Mouse (Mus musculus) thymus, postnatal 14 days (tissue): ENCODE measurements around the gene Meis2.

Experiments used
- DNase-seq: peaks from one replicate; pipeline ENCODE4 v3.0.0; 2021

The Meis2 gene

DNA sequence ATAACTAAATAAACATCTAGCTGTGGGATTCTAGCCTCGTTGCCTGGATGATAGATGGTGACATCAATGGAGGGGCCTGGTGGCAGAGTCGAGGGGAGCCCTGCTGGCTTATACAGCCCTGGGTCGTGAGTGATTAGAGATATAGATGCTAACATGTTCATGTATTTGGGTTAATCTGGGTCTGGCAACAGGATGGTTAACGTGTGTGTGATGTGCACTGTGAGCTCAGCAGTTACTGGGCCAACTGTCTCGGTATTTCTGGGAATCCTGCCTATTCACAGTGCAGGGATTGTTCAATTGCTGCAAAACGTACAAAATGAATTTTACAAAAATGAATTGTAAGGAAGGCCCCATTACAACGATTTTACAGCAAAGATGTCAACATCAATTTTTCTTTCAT is 20.6 kb downstream of the Meis2 start:
- no peak for DNase-seq

DNA sequence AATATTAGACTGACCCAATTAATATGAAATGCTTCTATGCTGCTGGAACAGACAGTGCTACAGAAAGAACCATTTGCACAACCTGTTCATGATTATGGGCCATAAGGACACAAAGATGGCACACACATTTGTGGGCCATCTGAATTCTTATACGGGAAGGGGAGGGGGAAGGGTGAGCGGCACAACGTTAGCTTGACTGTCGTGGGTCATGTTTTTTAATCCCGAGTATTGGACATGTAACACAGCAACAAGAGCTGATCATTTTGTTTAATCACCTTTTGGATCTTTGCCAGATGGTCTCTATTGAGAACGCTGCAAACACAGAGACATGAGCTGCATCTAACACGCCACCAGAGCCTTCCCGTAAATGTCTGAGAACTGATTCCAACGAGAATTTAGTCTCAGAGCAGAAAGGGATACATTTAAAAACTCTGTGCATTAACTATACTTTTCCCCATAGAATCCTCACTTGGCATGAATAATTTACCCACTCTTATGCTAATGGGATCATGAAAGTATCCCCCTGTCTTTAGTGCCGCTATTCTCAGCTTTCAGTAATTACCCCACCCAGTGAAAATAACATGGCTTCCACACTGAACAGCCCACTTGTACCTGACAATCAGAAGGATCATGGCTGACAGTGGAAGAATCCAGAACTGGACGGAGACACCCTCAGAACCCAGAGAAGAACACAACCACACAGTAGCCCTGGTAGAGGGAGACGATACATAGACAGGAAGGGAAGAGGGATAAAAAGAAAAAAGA is 22.5 kb downstream of the Meis2 start:
- DNase-seq, result no peak

DNA sequence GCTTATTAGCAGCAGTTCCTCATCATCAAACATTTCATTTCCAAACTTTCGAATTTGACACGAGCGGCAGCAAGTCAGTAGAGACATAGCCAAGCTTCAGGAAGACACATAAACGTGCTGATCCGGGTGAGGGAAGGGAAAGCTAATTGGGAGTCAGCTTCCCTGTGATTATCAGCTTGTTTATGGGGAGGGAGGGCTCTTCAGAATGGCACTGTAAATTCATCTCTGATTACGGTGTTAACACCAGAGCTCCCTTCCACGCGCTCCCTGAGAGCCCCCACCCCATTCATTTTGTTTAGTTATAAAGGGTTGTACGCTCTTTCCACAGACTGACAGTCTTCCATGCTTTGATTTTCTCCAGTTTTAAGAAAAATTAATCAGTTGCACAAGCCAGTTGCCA is 23.2 kb downstream of the Meis2 start:
- DNase-seq, result no peak

DNA sequence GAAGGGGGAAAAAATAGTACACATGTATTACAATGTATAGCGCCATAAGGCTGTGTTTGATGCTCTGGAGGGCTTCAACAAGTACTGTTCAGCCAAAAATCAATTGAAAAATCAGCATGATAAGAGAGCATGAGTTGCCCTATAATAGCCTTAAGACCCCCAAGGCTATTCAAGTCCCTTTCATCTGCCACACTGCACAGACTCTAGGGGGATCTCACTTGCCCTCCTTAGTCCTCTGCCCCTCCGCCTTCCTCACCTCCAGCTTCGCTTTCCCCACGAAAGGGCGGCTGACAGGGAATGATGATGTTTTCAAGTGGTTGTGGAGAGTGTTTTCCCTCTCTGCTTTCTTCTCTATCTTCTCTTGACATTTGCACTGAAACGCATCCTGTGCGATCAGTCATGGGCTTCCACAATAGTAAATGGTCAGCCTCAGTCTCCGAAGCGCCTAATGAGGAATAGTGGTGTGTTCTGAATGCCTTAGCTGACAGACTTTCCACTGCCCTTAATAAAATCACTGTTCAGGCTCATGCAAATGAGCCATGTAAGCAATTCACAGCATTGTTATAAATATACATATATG is 23.9 kb downstream of the Meis2 start:
- no peak for DNase-seq

DNA sequence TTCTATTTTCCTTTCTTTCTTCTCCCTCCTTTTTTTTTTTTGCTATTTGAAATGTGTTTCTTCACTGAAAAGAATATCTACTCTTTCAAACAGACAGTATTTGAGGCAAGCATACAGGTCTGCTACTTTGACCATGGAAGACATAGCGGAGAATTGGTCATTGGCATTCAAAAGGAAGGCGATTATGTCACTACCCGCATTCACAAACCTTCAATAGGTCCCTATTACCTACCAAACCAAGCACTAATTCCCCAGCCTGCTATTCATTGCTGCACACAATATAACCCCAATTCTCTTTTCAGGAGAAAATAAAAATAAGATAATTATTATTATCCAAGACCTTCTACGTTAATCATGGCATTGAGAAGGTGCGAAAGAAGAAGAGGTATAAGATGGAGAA is 30.3 kb downstream of the Meis2 start:
- no peak for DNase-seq

DNA sequence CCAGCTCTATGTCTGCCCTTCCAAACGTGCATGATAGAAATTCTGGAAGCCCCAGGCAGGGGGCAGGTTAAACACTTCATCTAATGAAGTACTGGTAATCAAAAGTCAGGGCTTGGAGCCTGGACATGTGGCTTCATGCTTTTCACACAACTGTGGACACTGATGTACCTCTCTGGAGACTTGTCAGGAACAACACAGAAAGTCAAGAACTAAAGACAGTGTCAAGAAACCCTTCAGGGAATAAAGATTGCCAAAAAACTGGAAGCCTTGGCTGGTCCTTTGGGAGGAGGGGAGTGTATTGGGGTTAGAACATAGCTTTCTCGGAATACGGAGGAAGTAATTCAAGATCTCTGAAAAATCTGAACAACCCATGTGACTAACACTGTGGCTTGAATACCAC is 37.5 kb downstream of the Meis2 start:
- no peak for DNase-seq

DNA sequence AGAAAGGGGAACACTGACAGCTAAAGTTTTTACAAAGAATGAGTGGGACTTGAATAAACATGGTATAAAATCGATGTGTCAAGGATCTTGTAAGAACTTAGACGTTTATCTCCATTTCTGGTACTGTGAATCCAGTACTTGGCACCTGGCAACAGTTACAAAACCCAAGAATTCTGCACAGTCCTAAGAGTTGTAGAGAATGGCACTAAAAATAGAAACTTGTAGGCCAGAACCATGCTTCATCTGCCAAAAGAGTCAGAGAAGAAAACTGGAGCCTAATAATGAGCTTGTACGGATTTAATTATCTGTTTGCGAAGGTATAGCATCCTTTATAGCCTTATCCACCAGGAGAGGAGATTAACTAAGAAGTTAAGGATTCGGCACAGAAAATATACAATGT is 42.8 kb downstream of the Meis2 start:
- DNase-seq, result no peak

DNA sequence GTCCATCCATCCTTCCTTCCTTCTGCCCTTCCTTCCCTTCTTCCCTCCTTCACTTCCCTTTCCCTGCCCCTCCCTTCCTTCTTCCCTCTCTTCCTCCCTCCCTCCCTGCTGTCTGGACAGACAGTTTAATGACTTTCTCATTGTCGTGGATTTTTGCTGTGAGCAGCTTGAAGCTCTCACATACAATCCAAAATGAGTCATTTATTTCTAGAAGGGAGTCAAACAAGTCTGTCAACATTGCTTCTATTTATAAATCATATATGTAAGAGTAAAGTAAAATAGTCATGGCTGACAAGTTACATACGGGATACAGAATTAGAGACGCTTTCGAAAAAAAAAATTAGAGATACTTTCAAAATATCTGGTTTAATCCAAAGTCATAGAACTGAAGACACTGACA is 43.7 kb downstream of the Meis2 start:
- DNase-seq, result no peak

DNA sequence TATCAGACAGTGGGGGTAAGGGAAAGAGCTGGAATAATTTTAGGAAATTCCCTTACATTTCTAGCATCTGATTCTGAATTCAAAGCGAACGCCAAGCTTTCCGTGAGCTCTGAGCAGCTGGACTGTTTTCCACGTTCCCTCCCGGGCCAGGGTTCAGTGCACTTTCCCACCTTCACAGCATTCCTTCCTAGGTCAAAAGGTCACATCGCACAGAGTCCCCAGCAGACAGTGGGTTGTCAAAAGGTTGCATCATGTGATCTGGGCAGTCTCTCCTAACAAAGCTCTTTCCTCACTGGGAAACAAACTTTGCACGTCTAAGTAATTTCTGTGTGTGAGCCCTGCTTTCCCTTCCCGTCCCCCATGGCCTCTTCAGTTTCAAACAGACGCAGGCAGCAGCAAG is 44.6 kb downstream of the Meis2 start:
- no peak for DNase-seq

DNA sequence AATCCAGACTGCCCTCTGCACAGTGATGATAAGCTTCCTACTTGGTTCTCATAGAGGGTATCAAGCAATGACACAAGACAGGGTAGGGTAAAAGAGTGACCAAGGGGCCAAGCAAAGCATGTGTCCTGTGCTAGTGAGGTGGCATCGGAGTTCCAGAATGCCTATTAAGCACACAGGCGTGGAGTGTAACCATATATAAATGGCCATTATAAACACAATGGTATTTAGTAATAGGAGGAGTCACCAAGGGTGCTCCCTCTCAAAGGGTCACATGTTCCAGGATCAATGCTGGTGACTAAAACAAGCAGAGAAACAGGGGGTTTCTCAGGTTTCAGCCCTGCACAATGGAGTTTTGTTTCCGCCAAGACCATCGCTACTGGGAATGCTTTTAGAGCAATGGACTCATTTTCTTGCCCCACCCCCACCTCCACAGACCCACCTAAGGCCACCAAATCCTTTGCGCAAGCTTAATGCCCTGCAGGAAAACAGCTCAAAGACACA is 45.1 kb downstream of the Meis2 start:
- DNase-seq, result no peak

DNA sequence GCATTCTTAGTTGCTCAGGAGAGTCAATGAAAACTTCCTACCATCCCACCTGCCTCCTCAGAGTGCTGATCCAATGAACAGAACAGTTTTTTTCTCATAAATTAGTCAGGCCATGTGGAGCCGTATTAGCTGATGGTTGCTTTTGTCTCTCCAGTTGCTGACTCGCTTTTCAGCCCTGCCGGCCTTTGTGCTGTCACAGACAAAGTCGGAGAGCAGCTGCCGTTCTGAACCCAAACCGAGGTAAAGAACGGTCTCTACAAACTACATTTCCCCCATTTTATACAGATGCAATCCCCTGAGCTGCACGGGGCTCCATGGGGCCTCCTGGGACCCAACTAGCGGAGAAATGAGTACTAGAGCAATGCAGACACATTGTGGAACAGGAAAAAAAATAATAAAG is 45.7 kb downstream of the Meis2 start:
- no peak for DNase-seq

DNA sequence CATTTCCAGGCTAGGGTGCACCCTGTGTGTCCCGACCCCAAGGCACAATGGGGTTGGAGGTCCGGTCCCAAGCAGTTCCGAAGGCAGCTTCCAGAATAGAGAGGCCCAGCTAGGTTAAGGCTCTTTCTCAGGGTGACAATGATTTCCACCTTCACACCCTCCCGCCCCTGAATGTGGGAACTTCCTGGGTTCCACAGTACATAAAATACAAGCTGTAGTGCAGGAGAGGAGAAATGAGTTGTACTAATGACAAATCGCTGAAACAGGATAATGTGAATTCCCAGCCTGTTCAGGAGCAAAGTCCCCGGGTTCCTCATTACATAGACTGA is 46.2 kb downstream of the Meis2 start:
- DNase-seq, result no peak

DNA sequence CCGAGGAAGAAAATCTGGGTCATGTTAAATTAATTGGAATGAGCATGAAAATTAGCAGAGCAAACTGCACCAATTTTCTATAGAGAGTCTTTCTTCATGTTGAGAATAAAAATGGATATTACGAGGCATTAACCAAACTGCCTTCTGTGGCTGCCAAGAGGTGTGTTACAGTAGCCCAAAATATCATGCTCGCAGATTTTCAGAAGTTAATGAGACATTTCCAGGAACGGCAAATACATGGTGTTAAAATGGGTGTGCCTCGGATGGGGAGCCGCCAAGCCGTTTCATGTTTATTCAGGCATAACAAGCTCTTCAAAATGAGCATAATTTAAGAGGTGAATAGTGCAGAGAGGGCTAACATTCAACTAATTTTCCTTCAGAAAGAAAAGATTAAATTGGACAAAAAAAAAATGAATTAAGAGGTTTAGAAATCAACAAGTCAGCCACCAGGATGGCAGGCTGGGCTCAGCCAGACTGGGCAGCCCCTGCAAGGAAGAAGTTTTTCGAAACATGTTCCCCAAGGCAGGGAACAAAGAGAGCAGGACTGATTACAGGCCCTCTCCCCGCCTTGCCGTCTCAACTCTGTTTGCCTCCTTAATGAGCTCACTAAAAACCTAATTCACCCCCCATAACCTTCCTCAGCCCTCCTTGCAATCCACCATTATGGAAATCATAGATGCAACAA is 46.7 kb downstream of the Meis2 start:
- DNase-seq, result no peak

DNA sequence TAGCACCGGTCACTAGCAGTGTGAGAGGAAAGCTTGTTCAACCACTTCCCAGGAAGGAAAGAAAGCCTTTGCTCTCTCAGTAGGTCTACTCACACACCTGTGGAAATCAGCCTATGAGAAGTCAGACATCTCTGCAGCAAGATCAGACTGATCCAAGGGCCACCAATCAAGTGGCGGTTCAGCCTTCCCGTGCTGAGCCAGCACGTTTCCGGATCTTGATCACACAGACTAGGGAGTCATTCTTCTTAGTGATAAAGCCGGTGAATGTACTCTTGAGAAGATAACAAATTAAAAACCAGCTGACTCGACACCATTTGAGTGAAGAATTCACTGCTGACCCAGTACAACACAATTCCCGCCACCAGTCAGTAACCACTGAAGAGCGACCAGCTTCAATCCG is 50.1 kb downstream of the Meis2 start:
- no peak for DNase-seq

DNA sequence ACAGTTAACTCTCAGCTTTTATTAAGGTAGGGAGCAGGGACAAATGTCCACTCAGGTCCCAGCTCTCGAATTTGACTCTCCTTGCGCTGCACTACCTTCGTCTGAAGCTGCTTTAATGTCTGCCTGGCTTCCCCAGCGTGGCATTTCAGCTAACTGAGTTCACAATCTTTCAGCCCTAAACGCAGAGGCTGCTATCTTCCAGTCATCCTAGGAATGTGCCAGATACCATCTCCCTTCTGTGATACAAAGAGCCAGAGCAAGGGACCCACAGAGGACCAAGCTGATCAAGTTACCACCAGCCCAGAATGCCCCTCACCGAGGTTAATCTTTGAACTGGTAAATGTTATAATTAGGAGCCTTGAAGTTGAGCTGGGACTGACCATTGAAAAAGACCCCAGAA is 55.2 kb downstream of the Meis2 start:
- no peak for DNase-seq

DNA sequence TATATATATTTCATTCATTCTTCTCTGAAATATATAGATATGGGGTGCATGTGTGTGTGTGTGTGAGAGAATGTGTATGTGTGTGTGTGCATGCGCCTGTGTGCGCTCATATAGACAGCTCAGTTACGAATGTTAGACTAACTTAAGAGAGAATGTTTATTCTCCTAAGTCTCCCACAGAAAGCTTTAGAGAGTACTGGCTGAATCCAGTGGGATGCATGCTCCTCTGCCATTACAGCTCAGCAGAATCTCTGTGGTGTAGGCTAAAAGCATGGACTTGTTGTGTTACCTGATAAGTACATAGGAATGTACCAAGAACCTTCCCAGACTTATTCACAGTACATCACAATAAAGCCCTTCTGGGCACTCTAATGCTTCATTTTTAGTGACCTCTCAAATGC is 55.6 kb downstream of the Meis2 start:
- no peak for DNase-seq

DNA sequence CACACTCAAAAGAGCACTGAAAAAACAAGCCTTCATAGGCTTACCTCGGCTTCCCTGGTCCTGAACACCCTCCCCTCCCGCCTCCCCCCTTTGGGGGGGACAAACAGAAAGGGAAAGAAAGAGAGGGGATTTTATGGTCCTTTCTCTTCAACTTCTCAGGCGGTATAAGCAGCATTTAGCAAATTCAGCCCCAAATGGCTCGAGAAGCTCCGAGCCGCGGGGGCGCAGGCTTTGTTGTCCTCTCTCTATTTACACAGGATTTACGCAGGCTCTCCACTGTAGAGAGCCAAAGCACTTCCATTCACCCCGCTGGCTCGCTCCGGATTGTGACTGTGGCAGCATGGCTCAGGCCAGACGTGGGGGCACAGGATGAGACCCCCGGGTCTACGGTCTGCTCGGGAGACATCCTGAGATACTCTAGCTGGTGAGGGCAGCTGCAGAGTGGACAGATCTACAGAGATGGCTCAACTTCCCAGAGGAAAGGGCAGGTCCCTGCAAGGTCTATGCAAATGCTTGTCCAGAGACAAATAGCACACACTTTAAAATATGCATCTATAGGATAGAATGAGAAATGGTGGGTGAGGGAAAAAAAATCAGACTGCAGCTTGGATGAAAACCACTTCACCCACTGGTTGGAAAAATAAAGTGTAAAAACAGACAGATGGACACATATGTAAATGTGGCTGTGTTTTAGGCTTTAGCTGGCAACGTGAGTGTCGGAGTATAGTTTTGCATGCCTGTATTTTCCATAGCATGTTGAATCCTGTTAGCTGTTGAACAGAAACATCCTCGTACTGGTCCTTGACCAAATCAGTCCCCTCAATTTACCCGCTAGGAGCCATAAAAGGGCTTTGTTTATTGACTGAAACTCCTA is 56.3 kb downstream of the Meis2 start:
- no peak for DNase-seq

DNA sequence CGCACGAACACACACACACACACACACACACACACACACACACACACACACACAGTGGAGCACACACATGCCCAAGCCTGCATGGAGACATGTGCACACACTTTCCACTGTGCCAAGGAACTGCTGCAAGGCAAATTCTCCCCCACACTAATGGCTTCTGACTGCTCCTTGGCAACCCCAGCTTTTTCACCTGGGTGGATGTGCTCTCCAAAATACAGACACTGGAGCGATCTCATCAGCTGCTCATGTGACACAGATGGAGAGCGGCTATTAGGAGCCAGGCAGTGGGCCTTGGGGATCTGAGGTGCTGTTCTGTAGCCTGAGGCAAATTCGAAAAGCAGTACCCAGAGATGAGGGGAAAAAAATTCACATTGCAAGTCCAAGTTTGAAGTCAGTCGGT is 63.3 kb downstream of the Meis2 start:
- DNase-seq, result no peak

DNA sequence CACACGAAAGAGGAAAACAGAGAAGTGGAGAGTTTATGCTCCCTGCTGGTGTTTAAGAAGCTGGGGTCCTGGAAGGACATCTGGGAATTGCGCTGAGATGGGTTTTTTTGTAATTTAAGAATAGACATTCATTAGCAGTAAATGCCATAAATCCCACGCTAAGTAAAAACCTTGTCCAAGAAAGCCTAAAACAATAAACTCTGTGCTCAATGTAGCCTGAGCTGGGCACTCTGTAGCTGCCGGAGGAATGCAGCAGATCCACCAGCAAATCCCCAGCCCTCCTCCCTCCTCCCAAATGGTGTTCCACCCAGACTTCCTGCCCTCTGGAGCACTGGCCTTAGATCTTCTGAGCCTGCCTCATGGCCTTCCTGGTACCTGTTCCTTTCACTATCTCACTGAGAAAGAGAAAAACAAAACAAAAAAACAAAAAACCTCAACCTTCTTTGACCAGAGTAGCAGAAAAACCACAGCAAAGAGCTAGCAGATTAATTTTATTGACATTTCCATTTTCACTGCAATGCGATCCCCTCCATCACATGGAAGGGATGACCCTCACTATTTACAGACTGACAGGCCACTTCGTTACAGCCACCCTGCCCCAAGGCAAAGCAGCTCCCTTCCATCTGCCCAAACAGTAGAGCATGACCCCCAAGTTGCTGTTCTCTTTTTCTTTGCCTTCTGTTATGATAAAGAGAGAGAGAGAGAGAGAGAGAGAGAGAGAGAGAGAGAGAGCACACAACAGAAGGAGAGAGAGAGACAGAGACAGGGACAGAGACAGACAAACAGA is 64.1 kb downstream of the Meis2 start:
- DNase-seq, result no peak

DNA sequence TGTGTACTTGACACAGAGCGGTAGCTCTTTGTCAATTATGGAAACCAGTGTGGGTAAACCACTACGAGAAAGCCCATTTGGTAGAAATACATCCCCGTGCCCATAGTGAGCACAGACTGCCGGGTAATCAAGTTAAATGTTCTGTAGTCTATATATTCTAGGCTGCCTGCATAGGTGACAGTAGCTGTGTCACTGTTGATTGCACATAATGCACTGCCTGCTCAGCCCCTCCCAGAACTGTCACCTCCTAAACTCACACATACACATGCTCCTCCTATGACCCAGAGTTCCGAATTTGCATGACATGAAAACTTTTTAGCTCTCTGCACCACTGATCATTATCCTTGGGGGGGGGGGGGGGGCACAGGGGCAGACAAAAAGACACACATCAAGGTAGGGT is 65.1 kb downstream of the Meis2 start:
- DNase-seq, result no peak

DNA sequence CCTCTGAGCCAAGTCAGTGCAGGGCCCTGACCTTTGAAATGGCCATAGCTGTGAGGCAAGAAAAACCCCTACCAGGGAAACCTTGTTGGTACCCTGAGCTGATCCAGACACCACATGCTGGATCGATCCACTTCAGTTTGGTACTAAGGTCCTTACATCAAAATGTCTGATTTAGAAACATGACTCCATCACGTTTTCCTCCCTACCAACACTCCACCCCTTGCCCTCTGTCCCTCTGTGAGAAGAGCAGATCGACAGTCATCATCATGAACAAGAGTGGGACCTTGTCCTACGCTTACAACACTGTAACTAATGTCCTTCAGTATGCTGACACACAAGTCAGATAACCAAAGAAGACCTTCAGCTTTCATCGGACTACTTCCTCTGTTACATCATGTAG is 66.8 kb downstream of the Meis2 start:
- no peak for DNase-seq

DNA sequence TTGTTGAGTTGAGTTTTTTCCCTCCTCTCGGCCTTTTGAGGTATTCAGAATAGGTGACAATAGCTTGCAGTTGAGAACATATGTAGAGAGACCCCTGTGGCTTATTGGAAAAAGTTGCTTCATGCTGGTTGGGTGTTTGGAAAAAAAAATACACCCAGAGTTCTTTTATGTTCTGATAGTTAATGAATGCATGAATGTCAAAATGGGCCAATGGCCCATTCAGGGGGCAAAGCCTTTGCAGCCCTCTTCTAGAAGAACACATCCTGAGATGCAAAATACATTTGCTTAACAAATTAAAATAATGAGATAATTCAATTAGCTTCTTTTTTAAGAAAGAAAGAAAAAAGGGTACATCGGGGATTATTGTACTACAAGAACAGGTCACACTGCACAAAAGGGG is 69.2 kb downstream of the Meis2 start:
- no peak for DNase-seq

DNA sequence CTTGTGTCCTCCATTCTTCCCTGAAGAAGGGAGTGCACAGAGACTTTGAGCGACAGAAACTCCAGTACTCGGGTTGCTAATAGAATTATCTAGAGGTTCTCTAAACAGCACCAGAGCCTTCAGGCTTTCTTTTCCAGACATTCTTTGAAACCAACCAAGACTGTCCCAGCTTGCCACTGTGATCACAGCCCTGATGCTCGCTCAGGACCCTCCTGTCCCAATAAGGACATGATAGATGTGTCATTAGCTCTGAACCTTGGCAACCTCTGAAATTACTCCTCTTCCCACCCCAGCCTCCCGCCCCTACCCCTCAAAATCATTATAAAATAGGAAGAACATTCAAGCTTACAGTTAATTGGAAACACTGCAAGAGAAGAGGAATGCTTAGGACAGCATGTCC is 71.8 kb downstream of the Meis2 start:
- DNase-seq, result no peak
